Comparison of ENCODE assay signal across 51 mouse cellular contexts in genomic region chr7:14446534-14446933, GRCm38 (mm10). TPM values are rescaled to one million over a fixed set of nuclear protein-coding genes. Genes with fewer than 3 reads are reported as not detected.
"Had no signal": no experiment of that assay in that cellular context is flagged by ENCODE, and none has a peak within 500 bp of the region (broad histone marks: within the 10 kb centered on the region; RNA-seq: fewer than 3 reads in every experiment).

Gene Sult2a8, minus strand, starts transcription at chr7:14446769.

- H3K9ac ChIP-seq: heart, embryonic 12.5 days; heart, embryonic 13.5 days; heart, embryonic 15.5 days; hindbrain, embryonic 12.5 days; hindbrain, embryonic 13.5 days; hindbrain, embryonic 14.5 days; hindbrain, embryonic 15.5 days; intestine, embryonic 15.5 days; kidney, embryonic 15.5 days had no signal

- DNase-seq: heart, postnatal 10 days; heart, postnatal 14 days; heart, postnatal 36 days; heart, postnatal 4 days; kidney, adult 11 months; kidney, adult 18-20 months; kidney, adult 2 months; kidney, adult 8-10 months; kidney, adult 9 months; kidney, postnatal 10 days; kidney, postnatal 14 days; kidney, postnatal 25 days; kidney, postnatal 36 days; kidney, postnatal 4 days; layer of hippocampus, adult 9-11 months; layer of hippocampus, postnatal 36 days had no signal

- H3K9me3 ChIP-seq: intestine, embryonic 15.5 days; kidney, embryonic 15.5 days had no signal

- H3K4me3 ChIP-seq: heart, embryonic 10.5 days; heart, embryonic 12.5 days; heart, embryonic 13.5 days; heart, embryonic 15.5 days; hindbrain, embryonic 10.5 days; hindbrain, embryonic 12.5 days; hindbrain, embryonic 13.5 days; hindbrain, embryonic 15.5 days; intestine, embryonic 15.5 days; kidney, embryonic 15.5 days; layer of hippocampus, adult 2 months had no signal

- ATAC-seq: hindbrain, embryonic 16.5 days; hindbrain, postnatal 0 days; inflammation-experienced regulatory T-cells, adult 6 months; intestine, embryonic 15.5 days; intestine, embryonic 16.5 days; intestine, postnatal 0 days had no signal

- H3K27ac ChIP-seq: heart, embryonic 10.5 days; heart, embryonic 13.5 days; heart, embryonic 15.5 days; hindbrain, embryonic 10.5 days; hindbrain, embryonic 12.5 days; hindbrain, embryonic 13.5 days; hindbrain, embryonic 14.5 days; hindbrain, embryonic 15.5 days; hindbrain, postnatal 0 days; intestine, embryonic 15.5 days; kidney, embryonic 15.5 days; kidney, postnatal 0 days; layer of hippocampus, adult 2 months had no signal

- H3K4me1 ChIP-seq: heart, embryonic 10.5 days; heart, embryonic 12.5 days; heart, embryonic 13.5 days; heart, embryonic 15.5 days; hindbrain, embryonic 10.5 days; hindbrain, embryonic 12.5 days; hindbrain, embryonic 13.5 days; hindbrain, embryonic 15.5 days; intestine, embryonic 15.5 days; kidney, embryonic 15.5 days had no signal

- H3K4me2 ChIP-seq: heart, embryonic 11.5 days; heart, embryonic 12.5 days; heart, embryonic 13.5 days; heart, embryonic 15.5 days; hindbrain, embryonic 12.5 days; hindbrain, embryonic 13.5 days; hindbrain, embryonic 14.5 days; hindbrain, embryonic 15.5 days; intestine, embryonic 15.5 days; kidney, embryonic 15.5 days had no signal

- H3K36me3 ChIP-seq: heart, embryonic 10.5 days; heart, embryonic 12.5 days; heart, embryonic 13.5 days; heart, embryonic 15.5 days; hindbrain, embryonic 10.5 days; hindbrain, embryonic 12.5 days; hindbrain, embryonic 13.5 days; hindbrain, embryonic 15.5 days; intestine, embryonic 15.5 days; kidney, embryonic 15.5 days had no signal

- H3K27me3 ChIP-seq: heart, embryonic 12.5 days; heart, embryonic 13.5 days; heart, embryonic 15.5 days; hindbrain, embryonic 12.5 days; hindbrain, embryonic 13.5 days; hindbrain, embryonic 15.5 days; intestine, embryonic 15.5 days; kidney, embryonic 15.5 days had no signal

RNA-seq across cellular contexts. Expression of gene Sult2a8, which starts in this region (rescaled TPM):
- total RNA-seq: heart, postnatal 10 days; heart, postnatal 14 days; heart, postnatal 25 days; heart, postnatal 36 days; heart, postnatal 4 days; hematopoietic stem cell, adult 5-6 weeks; hindbrain, postnatal 0 days; layer of hippocampus, adult 18-20 months; layer of hippocampus, adult 2 months; layer of hippocampus, adult 8-10 months; layer of hippocampus, postnatal 10 days; layer of hippocampus, postnatal 14 days; layer of hippocampus, postnatal 25 days; layer of hippocampus, postnatal 36 days; left cerebral cortex, adult 18-20 months had no signal
- polyA plus RNA-seq: heart, embryonic 12.5 days; heart, embryonic 13.5 days; heart, embryonic 14.5 days; heart, embryonic 15.5 days; heart, embryonic 16.5 days; heart, postnatal 0 days; hindbrain, embryonic 10.5 days; hindbrain, embryonic 11.5 days; hindbrain, embryonic 12.5 days; hindbrain, embryonic 13.5 days; hindbrain, embryonic 14.5 days; hindbrain, embryonic 15.5 days; hindbrain, embryonic 16.5 days; hindbrain, postnatal 0 days; inflammation-experienced regulatory T-cells, adult 6 months; intestine, embryonic 14.5 days; intestine, postnatal 0 days; kidney, adult 2 months; kidney, embryonic 14.5 days; kidney, embryonic 16.5 days; kidney, postnatal 0 days; large intestine, adult 2 months had no signal
